Mouse (Mus musculus): ENCODE results near the gene Fosl1.

Fosl1 gene

GRCm38 (mm10) chr19:5424782-5425741 is 22.3 kb upstream of the Fosl1 start, which contains the start of the genes Drap1 and AI837181:
Gene Drap1, minus strand, starts transcription at chr19:5424979.
Gene AI837181, plus strand, starts transcription at chr19:5425144.
- DNase-seq (ENCODE audit: low read depth, low spot score), result peak; percentile 91

GRCm38 (mm10) chr19:5425906-5426565 is 21.3 kb upstream of the Fosl1 start:
- no peak for DNase-seq (ENCODE audit: low read depth, low spot score)

GRCm38 (mm10) chr19:5426640-5427290 is 20.6 kb upstream of the Fosl1 start:
- no peak for DNase-seq (ENCODE audit: low read depth, low spot score)

- DNase-seq (ENCODE audit: low read depth, low spot score), result no peak
These were observed 19.3 kb upstream of the Fosl1 start for GRCm38 (mm10) chr19:5428083-5428482.

GRCm38 (mm10) chr19:5429219-5429618 is 18.1 kb upstream of the Fosl1 start:
- no peak for DNase-seq (ENCODE audit: low read depth, low spot score)

- DNase-seq (ENCODE audit: low read depth, low spot score), result no peak
These were observed 17.5 kb upstream of the Fosl1 start for GRCm38 (mm10) chr19:5429806-5430205.

GRCm38 (mm10) chr19:5430408-5430807 is 16.9 kb upstream of the Fosl1 start:
- DNase-seq (ENCODE audit: low read depth, low spot score), result no peak

GRCm38 (mm10) chr19:5431911-5432464 is 15.4 kb upstream of the Fosl1 start:
- DNase-seq (ENCODE audit: low read depth, low spot score), result no peak

- no peak for DNase-seq (ENCODE audit: low read depth, low spot score)
These were observed 14.1 kb upstream of the Fosl1 start for GRCm38 (mm10) chr19:5432992-5433852.

GRCm38 (mm10) chr19:5433951-5434350 is 13.4 kb upstream of the Fosl1 start:
- DNase-seq (ENCODE audit: low read depth, low spot score), result no peak

- DNase-seq (ENCODE audit: low read depth, low spot score), result no peak
These were observed 2.9 kb upstream of the Fosl1 start for GRCm38 (mm10) chr19:5444371-5444908.

- DNase-seq (ENCODE audit: low read depth, low spot score), result no peak
These were observed 2.4 kb upstream of the Fosl1 start for GRCm38 (mm10) chr19:5444954-5445353.

- DNase-seq (ENCODE audit: low read depth, low spot score), result no peak
These were observed 1.6 kb upstream of the Fosl1 start for GRCm38 (mm10) chr19:5445747-5446146.

GRCm38 (mm10) chr19:5448354-5449150 is 1.2 kb downstream of the Fosl1 start:
- no peak for DNase-seq (ENCODE audit: low read depth, low spot score)

- DNase-seq (ENCODE audit: low read depth, low spot score), result no peak
These were observed 2.3 kb downstream of the Fosl1 start for GRCm38 (mm10) chr19:5449673-5450072.

- DNase-seq (ENCODE audit: low read depth, low spot score), result no peak
These were observed 4.4 kb downstream of the Fosl1 start for GRCm38 (mm10) chr19:5451766-5452165.

GRCm38 (mm10) chr19:5455037-5455436 is 7.7 kb downstream of the Fosl1 start:
- DNase-seq (ENCODE audit: low read depth, low spot score), result no peak

GRCm38 (mm10) chr19:5455568-5455967 is 8.2 kb downstream of the Fosl1 start:
- DNase-seq (ENCODE audit: low read depth, low spot score), result no peak

GRCm38 (mm10) chr19:5456241-5456921 is 9.0 kb downstream of the Fosl1 start:
- DNase-seq (ENCODE audit: low read depth, low spot score), result no peak
